Mouse (Mus musculus): Measurements from ENCODE around the gene Ggt7. TPM values are rescaled to one million over a fixed set of nuclear protein-coding genes. Genes with fewer than 3 reads are reported as not detected.

Gene Ggt7
- polyA plus RNA-seq, 1 experiment from 2014 or later: 89.9 TPM

DNA sequence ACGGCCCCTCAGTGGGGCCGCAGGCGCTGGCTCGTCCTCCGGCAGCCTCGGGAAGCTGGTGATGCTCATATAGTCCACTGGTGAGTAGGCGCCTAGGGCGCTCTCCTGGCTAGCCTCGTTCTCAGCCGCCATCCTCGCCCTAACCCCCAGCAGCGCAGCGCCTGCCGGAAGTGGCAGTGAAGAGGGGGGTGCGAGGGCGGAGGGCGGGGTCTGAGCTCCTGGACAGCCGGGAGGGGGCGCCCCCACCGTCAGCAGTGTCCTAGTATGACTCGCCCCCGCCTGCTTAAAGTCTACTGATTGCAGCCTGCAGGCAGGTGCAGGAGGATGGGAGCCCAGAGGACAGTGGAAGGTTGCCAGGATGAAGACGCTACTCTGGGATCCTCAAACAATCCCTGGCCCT is 3.4 kb downstream of the Ggt7 start:
- H3K9ac ChIP-seq (ENCODE audit: low read depth, low read length): peak overlapping the region; percentile 92
- H3K4me3 ChIP-seq (ENCODE audit: low read length): peak overlapping the region; percentile 62
- peak overlapping the region; percentile 67 for H3K4me2 ChIP-seq (ENCODE audit: low read length)
- peak overlapping the region; percentile 84 for H3K27ac ChIP-seq (ENCODE audit: low read depth, low read length)
- peak; percentile 44 for ATAC-seq
- no peaks in the 10 kb centered on the region for H3K27me3 ChIP-seq (replicated peaks; ENCODE audit: control insufficient read depth, insufficient read depth, low read length)
- WGBS: under 1% methylated on average over 22 of the region's 23 CpGs
- peaks cover 32% of the 10 kb centered on the region for H3K4me1 ChIP-seq (ENCODE audit: control insufficient read depth, insufficient read depth, low read depth, low read length)
- H3K9me3 ChIP-seq (ENCODE audit: control insufficient read depth, low read length): no peaks in the 10 kb centered on the region
- no peaks in the 10 kb centered on the region for H3K36me3 ChIP-seq (ENCODE audit: control insufficient read depth, insufficient read depth, low read length)

DNA sequence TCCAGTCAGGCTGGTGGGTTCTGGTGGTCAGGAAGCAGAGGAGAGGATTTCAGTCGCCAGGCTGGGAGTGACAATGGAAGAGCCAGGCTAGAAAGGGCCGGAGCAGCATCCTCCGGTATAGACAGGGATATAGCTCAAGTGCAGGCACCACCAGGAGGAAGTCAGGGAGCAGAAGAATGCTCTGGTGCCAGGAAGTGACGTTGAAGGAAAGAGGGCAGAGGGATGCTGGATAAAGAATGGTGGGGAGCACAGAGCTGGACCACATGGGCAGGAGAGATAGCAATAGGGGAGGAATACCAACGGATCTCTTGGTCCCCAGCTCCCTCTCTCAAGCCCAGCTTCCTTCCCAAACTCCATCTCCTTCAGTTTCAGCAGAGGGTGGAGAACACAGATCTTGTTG is 4.5 kb downstream of the Ggt7 start:
- no peak for ATAC-seq
- peak overlapping the region; percentile 92 for H3K9ac ChIP-seq (ENCODE audit: low read depth, low read length)
- peak overlapping the region; percentile 62 for H3K4me3 ChIP-seq (ENCODE audit: low read length)
- no peaks in the 10 kb centered on the region for H3K36me3 ChIP-seq (ENCODE audit: control insufficient read depth, insufficient read depth, low read length)
- peak overlapping the region; percentile 45 for H3K27ac ChIP-seq (ENCODE audit: low read depth, low read length)
- peak overlapping the region; percentile 67 for H3K4me2 ChIP-seq (ENCODE audit: low read length)
- H3K9me3 ChIP-seq (ENCODE audit: control insufficient read depth, low read length): no peaks in the 10 kb centered on the region
- no peaks in the 10 kb centered on the region for H3K27me3 ChIP-seq (replicated peaks; ENCODE audit: control insufficient read depth, insufficient read depth, low read length)
- 54% methylated on average over 5 of the region's 5 CpGs for WGBS
- peaks cover 27% of the 10 kb centered on the region for H3K4me1 ChIP-seq (ENCODE audit: control insufficient read depth, insufficient read depth, low read depth, low read length)

DNA sequence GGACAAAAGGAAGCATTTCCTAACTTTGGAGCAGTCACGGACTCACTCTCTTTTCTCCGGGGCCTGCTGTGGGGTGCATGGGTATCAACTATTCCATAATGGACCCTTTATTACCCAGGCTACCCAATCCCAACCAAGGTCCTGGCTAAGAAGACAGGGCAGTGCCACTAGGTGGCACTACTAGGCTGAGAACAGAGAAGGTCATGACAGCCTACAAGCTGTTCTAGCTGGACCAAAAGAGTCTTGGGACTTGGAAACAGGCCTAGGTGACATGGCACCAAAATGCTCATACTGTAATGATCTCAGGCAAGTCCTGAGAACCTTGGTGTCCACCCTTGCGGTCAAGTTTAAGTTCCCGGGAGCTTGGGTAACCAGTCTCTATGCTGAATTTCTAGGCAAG is 5.6 kb downstream of the Ggt7 start:
- H3K4me3 ChIP-seq (ENCODE audit: low read length): no peak overlapping the region
- no peak overlapping the region for H3K9ac ChIP-seq (ENCODE audit: low read depth, low read length)
- no peak overlapping the region for H3K27ac ChIP-seq (ENCODE audit: low read depth, low read length)
- peaks cover 26% of the 10 kb centered on the region for H3K4me1 ChIP-seq (ENCODE audit: control insufficient read depth, insufficient read depth, low read depth, low read length)
- WGBS: 52% methylated on average over 4 of the region's 4 CpGs
- peak overlapping the region; percentile 67 for H3K4me2 ChIP-seq (ENCODE audit: low read length)
- ATAC-seq: no peak
- H3K27me3 ChIP-seq (replicated peaks; ENCODE audit: control insufficient read depth, insufficient read depth, low read length): no peaks in the 10 kb centered on the region
- H3K9me3 ChIP-seq (ENCODE audit: control insufficient read depth, low read length): no peaks in the 10 kb centered on the region
- H3K36me3 ChIP-seq (ENCODE audit: control insufficient read depth, insufficient read depth, low read length): peaks cover 3% of the 10 kb centered on the region; the same call in 1 of the 2 replicates

DNA sequence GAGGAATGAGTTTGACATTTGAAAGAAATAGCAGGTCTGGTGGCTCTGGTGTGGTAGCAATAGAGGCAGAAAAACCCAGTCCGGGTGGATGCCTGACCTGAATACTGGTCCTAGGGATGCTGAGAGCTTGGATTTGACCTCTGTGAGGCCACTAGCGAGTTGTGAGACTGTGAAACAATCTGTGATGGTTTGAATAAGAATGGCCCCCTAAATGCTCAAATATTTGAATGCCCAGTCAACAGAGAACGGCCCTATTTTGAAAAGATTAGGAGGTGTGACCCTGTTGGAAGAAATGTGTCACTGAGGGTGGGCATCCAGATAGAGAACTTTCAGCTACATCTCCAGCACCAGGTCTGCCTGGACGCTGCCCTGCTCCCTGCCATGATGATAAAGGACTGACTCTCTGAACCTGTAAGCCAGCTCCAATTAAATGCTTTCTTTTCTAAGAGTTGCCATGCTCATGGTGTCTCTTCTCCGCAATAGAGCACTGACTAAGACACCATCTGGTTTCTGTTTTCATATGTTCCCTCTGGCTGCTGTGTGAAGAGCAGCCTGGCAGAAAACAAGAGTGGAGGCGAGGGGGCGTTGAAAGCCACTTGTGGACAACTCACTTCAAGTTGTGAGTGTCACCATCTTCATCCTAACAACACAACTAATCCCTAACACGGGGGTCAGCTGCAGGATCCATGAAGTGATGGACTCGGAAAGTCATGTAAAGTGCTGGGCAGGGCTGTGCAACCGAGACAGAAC is 10.1 kb downstream of the Ggt7 start:
- H3K36me3 ChIP-seq (ENCODE audit: control insufficient read depth, insufficient read depth, low read length): peaks cover 3% of the 10 kb centered on the region; the same call in 1 of the 2 replicates
- H3K4me2 ChIP-seq (ENCODE audit: low read length): no peak overlapping the region
- no peak overlapping the region for H3K4me3 ChIP-seq (ENCODE audit: low read length)
- H3K9me3 ChIP-seq (ENCODE audit: control insufficient read depth, low read length): no peaks in the 10 kb centered on the region
- no peak overlapping the region for H3K9ac ChIP-seq (ENCODE audit: low read depth, low read length)
- H3K4me1 ChIP-seq (ENCODE audit: control insufficient read depth, insufficient read depth, low read depth, low read length): peaks cover 6% of the 10 kb centered on the region
- H3K27ac ChIP-seq (ENCODE audit: low read depth, low read length): no peak overlapping the region
- WGBS: 81% methylated on average over 10 of the region's 10 CpGs
- no peak for ATAC-seq
- H3K27me3 ChIP-seq (replicated peaks; ENCODE audit: control insufficient read depth, insufficient read depth, low read length): no peaks in the 10 kb centered on the region

DNA sequence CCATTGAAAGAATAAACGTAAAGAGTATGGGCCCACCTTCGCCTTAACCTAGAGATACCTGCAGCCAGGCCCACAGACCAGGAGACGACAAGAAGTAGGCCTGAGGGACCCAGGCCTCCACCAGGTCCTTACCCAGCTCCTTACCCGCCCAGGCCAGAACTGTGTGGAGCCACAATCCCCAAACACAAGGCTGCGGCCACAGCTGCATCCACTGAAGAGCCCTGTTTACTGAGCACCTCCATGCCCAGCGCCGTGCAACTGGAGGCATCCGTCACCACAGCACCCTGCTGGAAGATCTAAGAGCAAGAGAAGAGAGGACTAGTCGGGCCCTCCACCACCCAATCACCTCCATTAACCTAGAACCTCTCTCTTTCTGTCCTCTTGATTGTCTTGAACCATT is 12.2 kb downstream of the Ggt7 start:
- Histone ChIP-seq H3K36me3 (ENCODE audit: control insufficient read depth, insufficient read depth, low read length) (peaks cover 9% of the 10 kb centered on the region), H3K27ac (ENCODE audit: low read depth, low read length) (no peak overlapping the region), H3K9me3 (ENCODE audit: control insufficient read depth, low read length) (no peaks in the 10 kb centered on the region), H3K4me2 (ENCODE audit: low read length) (no peak overlapping the region), H3K9ac (ENCODE audit: low read depth, low read length) (no peak overlapping the region), H3K4me1 (ENCODE audit: control insufficient read depth, insufficient read depth, low read depth, low read length) (no peaks in the 10 kb centered on the region), H3K4me3 (ENCODE audit: low read length) (no peak overlapping the region), H3K27me3 (replicated peaks; ENCODE audit: control insufficient read depth, insufficient read depth, low read length) (no peaks in the 10 kb centered on the region)
- 88% methylated on average over 9 of the region's 9 CpGs for WGBS
- ATAC-seq: no peak

DNA sequence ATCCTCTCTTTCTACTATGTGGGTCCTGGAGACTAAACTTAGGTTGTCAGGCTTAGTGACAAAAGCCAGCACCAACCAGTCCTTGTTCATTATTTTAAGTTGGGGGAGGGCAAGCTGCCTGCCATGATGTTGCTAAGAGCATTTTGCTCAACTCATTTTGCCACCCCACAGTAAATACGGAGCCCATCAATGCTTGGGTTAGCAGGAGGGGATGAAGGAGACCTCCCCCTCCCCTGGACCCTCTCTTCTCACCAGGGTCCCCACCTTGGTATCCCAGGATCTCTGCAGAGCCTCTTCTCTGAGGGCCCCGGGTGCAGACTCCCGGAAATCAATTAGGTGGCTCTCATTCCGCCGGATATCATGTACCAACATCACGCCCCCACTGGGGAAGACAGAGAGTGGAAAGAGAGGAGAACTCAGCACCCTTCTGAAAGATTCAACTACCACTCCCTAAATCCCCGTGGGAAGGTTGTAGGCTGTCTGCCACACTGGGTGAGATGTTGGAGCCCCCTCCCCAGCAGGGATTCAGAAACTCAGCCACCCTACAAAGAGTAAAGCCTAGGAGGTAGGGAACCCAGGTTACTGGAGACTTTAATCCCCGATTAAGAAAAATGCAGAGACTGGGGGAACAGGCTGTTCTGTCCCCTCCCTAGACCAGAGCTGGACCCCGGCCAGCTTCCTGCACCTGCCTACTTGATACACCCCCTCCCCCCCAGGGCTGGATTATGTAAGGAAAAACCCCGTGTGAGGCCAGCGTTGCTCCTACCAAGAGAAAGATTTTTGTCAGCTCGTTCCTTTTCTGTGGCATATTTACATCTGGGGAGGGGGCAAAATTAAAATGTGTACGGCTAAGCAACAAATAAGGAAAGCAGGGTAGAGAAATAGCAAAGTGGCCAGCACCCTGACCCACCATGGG is 13.3 kb downstream of the Ggt7 start:
- Histone ChIP-seq H3K4me1 (ENCODE audit: control insufficient read depth, insufficient read depth, low read depth, low read length) (no peaks in the 10 kb centered on the region), H3K27me3 (replicated peaks; ENCODE audit: control insufficient read depth, insufficient read depth, low read length) (no peaks in the 10 kb centered on the region), H3K9me3 (ENCODE audit: control insufficient read depth, low read length) (no peaks in the 10 kb centered on the region), H3K36me3 (ENCODE audit: control insufficient read depth, insufficient read depth, low read length) (peaks cover 12% of the 10 kb centered on the region), H3K4me3 (ENCODE audit: low read length) (no peak overlapping the region), H3K27ac (ENCODE audit: low read depth, low read length) (no peak overlapping the region), H3K4me2 (ENCODE audit: low read length) (no peak overlapping the region), H3K9ac (ENCODE audit: low read depth, low read length) (no peak overlapping the region)
- WGBS: 67% methylated on average over 13 of the region's 13 CpGs
- no peak for ATAC-seq

DNA sequence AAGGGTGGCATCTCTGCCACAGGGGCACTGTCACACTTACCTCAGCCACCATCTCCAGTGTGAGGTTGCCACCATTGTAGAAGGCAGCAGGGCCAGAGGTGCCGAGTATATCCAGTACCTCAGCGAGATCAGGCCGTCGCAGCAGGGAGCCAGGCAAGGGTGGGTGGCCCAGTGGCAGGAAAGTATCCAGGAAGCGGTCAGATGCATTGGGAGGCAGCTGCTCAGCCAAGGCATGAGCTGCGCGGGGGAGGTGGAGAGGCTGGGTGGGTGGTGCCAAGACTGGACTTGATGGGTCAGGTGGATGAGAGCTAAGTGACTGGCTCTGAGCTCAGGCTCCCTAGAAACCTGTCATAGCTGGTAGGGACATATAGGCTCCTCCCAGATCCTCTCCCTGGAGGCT is 15.4 kb downstream of the Ggt7 start:
- Histone ChIP-seq H3K9me3 (ENCODE audit: control insufficient read depth, low read length) (no peaks in the 10 kb centered on the region), H3K4me3 (ENCODE audit: low read length) (no peak overlapping the region), H3K27me3 (replicated peaks; ENCODE audit: control insufficient read depth, insufficient read depth, low read length) (no peaks in the 10 kb centered on the region), H3K4me1 (ENCODE audit: control insufficient read depth, insufficient read depth, low read depth, low read length) (no peaks in the 10 kb centered on the region), H3K9ac (ENCODE audit: low read depth, low read length) (no peak overlapping the region), H3K36me3 (ENCODE audit: control insufficient read depth, insufficient read depth, low read length) (peaks cover 20% of the 10 kb centered on the region), H3K27ac (ENCODE audit: low read depth, low read length) (no peak overlapping the region), H3K4me2 (ENCODE audit: low read length) (no peak overlapping the region)
- ATAC-seq: no peak
- 91% methylated on average over 7 of the region's 7 CpGs for WGBS

DNA sequence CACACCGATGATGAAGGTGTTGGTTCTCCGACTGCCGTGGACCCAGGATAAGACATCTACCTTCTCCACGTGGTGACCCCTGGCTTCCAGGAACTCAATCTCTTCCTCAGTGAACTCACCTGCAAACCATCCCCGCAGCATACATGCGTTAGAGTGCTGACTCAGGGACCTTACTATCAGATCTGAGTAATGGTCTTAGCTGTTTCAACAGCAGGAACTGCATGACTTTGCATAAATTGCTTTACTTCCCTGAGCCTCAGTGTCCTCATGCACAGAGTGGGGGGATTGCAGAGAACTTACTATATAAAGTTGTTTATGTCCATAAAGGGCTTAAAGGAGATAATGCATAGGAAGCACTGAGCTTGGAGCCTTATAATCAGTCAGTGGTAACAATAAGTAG is 27.0 kb downstream of the Ggt7 start:
- Histone ChIP-seq H3K27me3 (replicated peaks; ENCODE audit: control insufficient read depth, insufficient read depth, low read length) (no peaks in the 10 kb centered on the region), H3K9me3 (ENCODE audit: control insufficient read depth, low read length) (no peaks in the 10 kb centered on the region), H3K4me3 (ENCODE audit: low read length) (no peak overlapping the region), H3K9ac (ENCODE audit: low read depth, low read length) (no peak overlapping the region), H3K4me2 (ENCODE audit: low read length) (no peak overlapping the region), H3K36me3 (ENCODE audit: control insufficient read depth, insufficient read depth, low read length) (peaks cover 13% of the 10 kb centered on the region), H3K27ac (ENCODE audit: low read depth, low read length) (no peak overlapping the region), H3K4me1 (ENCODE audit: control insufficient read depth, insufficient read depth, low read depth, low read length) (no peaks in the 10 kb centered on the region)
- no peak for ATAC-seq
- WGBS: 96% methylated on average over 6 of the region's 6 CpGs

DNA sequence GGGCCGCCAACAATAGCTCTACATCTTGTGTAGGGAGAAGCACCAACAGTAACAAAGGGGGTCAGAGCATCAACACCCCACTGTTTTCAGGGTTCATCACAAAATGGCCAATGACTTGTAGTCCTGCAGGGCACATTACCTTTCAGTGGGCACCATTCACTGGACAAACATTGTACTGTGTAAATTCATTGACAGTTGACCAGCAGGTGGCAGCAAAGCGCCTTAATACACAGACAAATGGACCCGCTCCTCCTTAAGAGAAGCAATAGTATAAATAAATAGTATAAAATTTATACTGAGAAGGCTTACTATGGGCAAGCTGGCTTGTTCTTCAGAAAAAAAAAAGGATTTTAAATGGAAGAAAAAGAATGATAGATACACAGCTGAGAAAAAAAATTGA is 36.0 kb downstream of the Ggt7 start:
- Histone ChIP-seq H3K4me2 (ENCODE audit: low read length) (no peak overlapping the region), H3K4me3 (ENCODE audit: low read length) (no peak overlapping the region), H3K36me3 (ENCODE audit: control insufficient read depth, insufficient read depth, low read length) (no peaks in the 10 kb centered on the region), H3K27me3 (replicated peaks; ENCODE audit: control insufficient read depth, insufficient read depth, low read length) (no peaks in the 10 kb centered on the region), H3K9ac (ENCODE audit: low read depth, low read length) (no peak overlapping the region), H3K4me1 (ENCODE audit: control insufficient read depth, insufficient read depth, low read depth, low read length) (no peaks in the 10 kb centered on the region), H3K9me3 (ENCODE audit: control insufficient read depth, low read length) (0 out of 2 replicates have a peak, but pooled peaks cover 3% of the 10 kb centered on the region), H3K27ac (ENCODE audit: low read depth, low read length) (no peak overlapping the region)
- ATAC-seq: no peak
- whole genome bisulfite sequencing: 46% methylated on average over 3 of the region's 3 CpGs
